Mouse (Mus musculus) olfactory bulb, adult 2 months (tissue): Measurements from ENCODE around the gene Map4k4. TPM values are rescaled to one million over a fixed set of nuclear protein-coding genes. Genes with fewer than 3 reads are reported as not detected.
A peak's percentile ranks its signal among the peaks of the same experiment; 100 is the strongest.

Experiments used
- H3K27ac ChIP-seq: fragments of 200-500 bp; 2 replicates; pipeline ENCODE4 v1.5.1; 2012; ENCODE audit warnings: low read depth, low read length; ENCODE audit not compliant: insufficient read depth
- H3K4me1 ChIP-seq: fragments of 200-500 bp; 2 replicates; pipeline ENCODE4 v1.6.1; 2012; ENCODE audit warnings: low read length; ENCODE audit not compliant: control insufficient read depth, insufficient read depth
- H3K4me3 ChIP-seq: fragments of 200-500 bp; 2 replicates; pipeline ENCODE4 v1.5.1; 2012; ENCODE audit warnings: mild to moderate bottlenecking, low read depth, low read length, moderate library complexity; ENCODE audit not compliant: insufficient read depth
- CTCF ChIP-seq: fragments of 200-500 bp; IDR thresholded peaks from 2 replicates; pipeline ENCODE4 v1.5.1; 2012; ENCODE audit warnings: low read depth, mild to moderate bottlenecking, low read length, moderate library complexity; ENCODE audit not compliant: insufficient read depth
- POLR2A ChIP-seq: fragments of 200-500 bp; IDR thresholded peaks from 2 replicates; pipeline ENCODE4 v1.6.1; 2012; ENCODE audit warnings: mild to moderate bottlenecking, low read depth, low read length, moderate library complexity; ENCODE audit not compliant: insufficient read depth
- WGBS: fragments of 180-500 bp; shearing (Covaris S2); methylation state at CpG from one replicate; pipeline ENCODE4 v1.1.7; 2018; 5-methylcytosine and 5-hydroxymethylcytosine counted together
- polyA plus RNA-seq: library from polyadenylated mRNA; stranded (reverse); fragments of >200 nt; gene quantifications from 2 replicates; pipeline ENCODE4 v1.2.4, GENCODE M21; 2012; ENCODE audit warnings: low replicate concordance; ENCODE audit not compliant: missing spikeins, insufficient read depth, insufficient read length

The Map4k4 gene
- polyA plus RNA-seq, 1 experiment: 300 TPM

DNA sequence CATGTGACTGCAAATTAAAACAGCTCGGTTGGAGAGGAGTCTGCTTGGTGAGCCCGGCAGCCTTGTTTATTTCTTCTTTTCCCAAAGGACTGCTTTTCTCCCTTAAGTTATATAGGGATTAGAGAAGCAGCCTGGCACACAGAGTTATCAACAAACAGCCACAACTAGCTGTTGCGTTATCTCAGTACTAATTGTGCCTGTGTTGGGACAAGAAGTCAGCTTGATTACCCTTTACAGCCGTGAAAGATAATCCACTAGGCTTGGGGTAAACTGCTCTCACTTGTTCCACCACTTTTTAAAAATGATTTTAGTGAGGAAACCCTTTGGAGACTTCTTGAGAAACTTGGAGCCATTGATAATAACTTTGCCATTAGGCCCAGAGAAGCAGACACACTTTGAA lies 36.9 kb downstream of the Map4k4 start:
- Histone ChIP-seq H3K4me3 (no peak overlapping the region), H3K27ac (no peak overlapping the region), H3K4me1 (peaks cover 24% of the 10 kb centered on the region)
- WGBS: 9% methylated on average over 4 of the region's 4 CpGs
- TF ChIP-seq CTCF: no peak

- Histone ChIP-seq H3K4me3 (no peak overlapping the region), H3K4me1 (peaks cover 24% of the 10 kb centered on the region), H3K27ac (peak overlapping the region; percentile 91)
- no peak for TF ChIP-seq POLR2A
- no peak for TF ChIP-seq CTCF
- WGBS: 28% methylated on average over 12 of the region's 12 CpGs
These were observed 38.7 kb downstream of the Map4k4 start for GRCm38 (mm10) chr1:39939401-39939800.

- 80% methylated on average over 2 of the region's 2 CpGs for WGBS
- Histone ChIP-seq H3K4me1 (peaks cover 27% of the 10 kb centered on the region), H3K4me3 (no peak overlapping the region), H3K27ac (no peak overlapping the region)
- no peak for TF ChIP-seq POLR2A
- no peak for TF ChIP-seq CTCF
These were observed 39.6 kb downstream of the Map4k4 start for GRCm38 (mm10) chr1:39940342-39940741.

- 56% methylated on average over 10 of the region's 10 CpGs for WGBS
- TF ChIP-seq POLR2A (no peak), CTCF (no peak)
- peaks cover 27% of the 10 kb centered on the region for H3K4me1 ChIP-seq
- no peak overlapping the region for H3K4me3 ChIP-seq
- peak overlapping the region; percentile 12 for H3K27ac ChIP-seq
These were observed 40.8 kb downstream of the Map4k4 start for GRCm38 (mm10) chr1:39941237-39942179.

- WGBS: 1% methylated on average over 8 of the region's 8 CpGs
- Histone ChIP-seq H3K27ac (peak overlapping the region; percentile 84), H3K4me3 (no peak overlapping the region), H3K4me1 (peaks cover 33% of the 10 kb centered on the region)
- TF ChIP-seq CTCF (no peak), POLR2A (no peak)
These were observed 42.2 kb downstream of the Map4k4 start for GRCm38 (mm10) chr1:39942935-39943334.

DNA sequence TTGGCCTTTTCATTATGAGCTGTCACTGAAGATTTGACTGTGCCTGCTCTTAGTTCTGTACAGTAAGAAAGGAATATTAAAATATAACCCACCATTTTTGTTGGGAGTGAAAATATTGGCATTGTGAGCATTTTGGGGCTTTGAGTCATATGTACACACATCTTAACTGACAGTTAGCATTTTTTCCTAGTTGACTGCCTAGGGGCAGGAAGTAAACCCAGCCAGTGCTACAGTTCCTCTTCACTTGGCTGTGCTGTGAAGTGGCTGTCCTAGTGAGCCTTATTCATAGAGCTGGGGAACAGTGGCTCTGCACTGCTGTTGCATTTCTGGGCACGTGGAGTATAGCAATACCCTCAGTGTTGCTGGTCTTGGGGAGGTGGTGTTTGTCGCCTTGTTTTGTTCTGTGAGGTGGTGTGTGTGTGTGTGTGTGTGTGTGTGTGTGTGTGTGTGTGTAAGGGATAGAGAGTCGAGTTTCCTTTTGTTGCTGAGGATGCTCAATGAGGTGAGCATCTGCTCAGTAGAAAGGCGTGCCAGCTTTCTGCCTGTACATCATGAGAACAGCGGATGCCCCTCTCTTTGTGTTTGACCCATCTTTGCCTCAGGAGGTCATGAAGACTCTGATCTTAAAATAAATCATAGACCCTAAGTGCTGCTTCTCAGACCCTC lies 43.7 kb downstream of the Map4k4 start:
- WGBS: 19% methylated on average over 5 of the region's 5 CpGs
- H3K4me1 ChIP-seq: peaks cover 24% of the 10 kb centered on the region

DNA sequence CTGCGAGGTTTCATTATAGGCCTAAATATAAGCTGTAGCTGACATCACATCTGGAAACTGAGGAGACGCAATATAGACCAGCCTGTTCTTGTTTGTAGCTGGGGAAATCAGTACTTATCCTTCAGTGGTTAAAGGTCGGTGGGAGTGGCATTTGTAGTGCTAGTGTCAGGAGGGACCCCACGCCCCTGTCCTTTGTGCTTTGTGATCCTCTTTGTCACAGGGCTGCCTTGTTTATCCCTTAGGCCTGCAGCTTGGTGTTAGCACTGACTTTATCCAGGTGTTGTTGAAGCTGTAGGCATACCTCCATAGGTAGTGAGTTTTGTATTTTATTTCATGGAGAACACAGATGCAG lies 44.2 kb downstream of the Map4k4 start:
- Histone ChIP-seq H3K27ac (peak overlapping the region; percentile 57; the same call in 1 of the 2 replicates), H3K4me3 (no peak overlapping the region), H3K4me1 (peaks cover 27% of the 10 kb centered on the region)
- WGBS: 35% methylated on average over 4 of the region's 4 CpGs
- TF ChIP-seq CTCF: no peak
- no peak for TF ChIP-seq POLR2A

More for the DNA sequence above, 43.7 kb downstream of the Map4k4 start:
- H3K27ac ChIP-seq: peak overlapping the region; percentile 57; the same call in 1 of the 2 replicates
- TF ChIP-seq CTCF (no peak), POLR2A (no peak)
- H3K4me3 ChIP-seq: no peak overlapping the region

- TF ChIP-seq POLR2A: no peak
- no peak for TF ChIP-seq CTCF
- Histone ChIP-seq H3K4me3 (no peak overlapping the region), H3K27ac (no peak overlapping the region), H3K4me1 (peaks cover 30% of the 10 kb centered on the region)
- WGBS: 37% methylated on average over 4 of the region's 4 CpGs
These were observed 45.7 kb downstream of the Map4k4 start for GRCm38 (mm10) chr1:39946391-39946790.

DNA sequence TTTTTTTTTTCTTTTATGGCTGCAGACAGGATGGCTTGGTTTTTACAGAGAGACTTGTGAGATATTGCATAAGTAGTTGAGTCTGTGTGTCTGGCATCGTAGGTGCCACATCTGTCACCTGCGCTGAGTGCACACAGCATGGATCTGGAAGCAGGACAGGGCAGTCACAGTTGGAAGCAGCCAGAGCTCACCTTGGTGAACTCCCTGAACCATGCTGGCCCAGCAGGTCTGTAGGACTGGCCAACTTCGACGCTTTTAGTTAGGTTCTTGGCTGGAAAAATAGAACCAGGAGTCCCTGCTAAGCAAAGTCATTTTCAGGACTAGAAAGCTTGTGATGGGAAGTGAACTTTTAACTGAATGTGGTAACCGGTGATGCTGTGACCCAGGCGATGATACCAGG lies 46.5 kb downstream of the Map4k4 start:
- H3K4me3 ChIP-seq: no peak overlapping the region
- peaks cover 30% of the 10 kb centered on the region for H3K4me1 ChIP-seq
- 36% methylated on average over 6 of the region's 6 CpGs for WGBS
- no peak for TF ChIP-seq CTCF
- TF ChIP-seq POLR2A: no peak
- H3K27ac ChIP-seq: peak overlapping the region; percentile 67

DNA sequence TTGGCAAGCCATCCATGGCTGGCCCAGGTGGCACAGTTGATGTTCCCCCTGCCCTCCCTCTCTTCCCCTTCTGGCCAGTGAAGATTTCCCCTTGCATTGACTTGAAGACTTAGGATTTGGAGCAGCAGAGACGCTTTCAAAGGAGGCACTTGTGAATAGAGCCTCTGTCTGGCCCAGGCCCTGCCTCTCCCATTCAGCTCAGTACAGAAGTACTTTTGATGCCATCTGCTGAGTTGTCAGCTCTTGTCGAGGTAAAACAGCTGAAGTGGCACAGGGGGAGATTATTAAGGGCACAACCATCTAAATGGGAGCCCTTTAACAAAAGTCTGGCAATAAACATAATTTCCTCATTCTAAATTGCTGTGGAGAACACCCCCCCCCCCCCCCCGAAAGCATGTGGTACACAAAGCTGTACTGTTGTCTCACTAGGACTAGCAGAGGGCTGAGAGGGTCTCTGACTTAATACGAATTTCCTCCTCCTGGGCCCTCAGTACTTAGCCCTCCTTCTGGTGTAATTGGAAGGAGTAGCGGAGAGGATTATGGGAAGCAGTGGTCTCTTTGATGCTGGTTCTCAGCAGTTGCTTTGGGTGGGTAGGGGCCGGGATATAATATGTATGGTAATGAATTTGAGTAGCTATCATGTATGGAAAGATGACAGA lies 47.1 kb downstream of the Map4k4 start:
- Histone ChIP-seq H3K4me3 (no peak overlapping the region), H3K27ac (peak overlapping the region; percentile 67), H3K4me1 (peaks cover 33% of the 10 kb centered on the region)
- 36% methylated on average over 6 of the region's 6 CpGs for WGBS
- TF ChIP-seq POLR2A: no peak
- no peak for TF ChIP-seq CTCF
